Mouse (Mus musculus) liver, embryonic 14.5 days (tissue): ENCODE results near the gene Zfp944. TPM values are rescaled to one million over a fixed set of nuclear protein-coding genes. Genes with fewer than 3 reads are reported as not detected.
"Not testable (repeated sequence)": the region's sequence is repeated elsewhere in the genome, so short reads cannot be mapped to it uniquely, and the experiment has no call there.

Experiments used
- ATAC-seq: fragments of 200-750 bp; cut with Nextera tagmentation; 2 replicates; pipeline ENCODE4 v1.8.0; 2017; ENCODE audit warnings: moderate number of reproducible peaks, mild to moderate bottlenecking, moderate library complexity; ENCODE audit not compliant: insufficient read depth
- DNase-seq, 3 experiments: peaks; one replicate each; pipeline ENCODE4 v3.0.0-alpha.2; 2012 to 2013; ENCODE audit warnings: low read depth in 3 of 3, low spot score in 3 of 3
- H3K27ac ChIP-seq: fragments of 300-500 bp; sonication (generic); 2 replicates; pipeline ENCODE4 v1.5.1; 2014; ENCODE audit warnings: moderate library complexity, mild to moderate bottlenecking, control low read depth, inconsistent platforms
- H3K27me3 ChIP-seq: fragments of 300-500 bp; sonication (generic); 2 replicates; pipeline ENCODE4 v1.6.1; 2014; ENCODE audit warnings: mild to moderate bottlenecking, low read length, moderate library complexity; ENCODE audit not compliant: control insufficient read depth, insufficient read depth
- H3K36me3 ChIP-seq: fragments of 300-500 bp; sonication (generic); replicated peaks from 2 replicates; pipeline ENCODE4 v1.6.1; 2014; ENCODE audit warnings: low read depth; ENCODE audit not compliant: control insufficient read depth, insufficient read depth
- H3K4me1 ChIP-seq, 2 experiments: fragments of 200-500 bp in 1 of 2; fragments of 300-500 bp in 1 of 2; sonication (generic) in 1 of 2; replicated peaks; 2 replicates each; pipeline ENCODE4 v1.6.1; 2012 to 2014; ENCODE audit warnings: antibody characterized with exemption in 1 of 2, inconsistent platforms in 1 of 2, low read length in 1 of 2; ENCODE audit not compliant: control insufficient read depth in 2 of 2, insufficient read depth in 2 of 2
- H3K4me2 ChIP-seq: fragments of 300-500 bp; sonication (generic); 2 replicates; pipeline ENCODE4 v1.6.1; 2014; ENCODE audit warnings: low read depth, mild to moderate bottlenecking, control low read depth, moderate library complexity
- H3K4me3 ChIP-seq, 2 experiments: fragments of 200-500 bp in 1 of 2; fragments of 300-500 bp in 1 of 2; sonication (generic) in 1 of 2; 2 replicates each; pipeline ENCODE4 v1.5.1; 2012 to 2014; ENCODE audit warnings: low read depth in 2 of 2, low read length in 2 of 2, mild to moderate bottlenecking in 2 of 2, control low read depth in 1 of 2, inconsistent platforms in 1 of 2, moderate library complexity in 1 of 2; ENCODE audit not compliant: insufficient read depth in 1 of 2
- H3K9ac ChIP-seq: fragments of 300-500 bp; sonication (generic); replicated peaks from 2 replicates; pipeline ENCODE4 v1.6.1; 2014; ENCODE audit warnings: mild to moderate bottlenecking, control low read depth, moderate library complexity
- H3K9me3 ChIP-seq: fragments of 300-500 bp; sonication (generic); 2 replicates; pipeline ENCODE4 v1.6.1; 2016; ENCODE audit warnings: low read length, mixed read lengths; ENCODE audit not compliant: control insufficient read depth
- WGBS: fragments of 180-500 bp; shearing (Covaris S2); extraction: QIAGEN DNeasy Blood & Tissue Kit; methylation state at CpG from one replicate; pipeline ENCODE4 v1.1.7; 2014; ENCODE audit not compliant: insufficient replicate concordance; 5-methylcytosine and 5-hydroxymethylcytosine counted together
- polyA plus RNA-seq, 2 experiments: library from polyadenylated mRNA; depleted of rRNA in 1 of 2; stranded (reverse) in 1 of 2; unstranded in 1 of 2; fragments of >200 nt; fragmentation: Nextera tagmentation in 1 of 2; extraction: Ambion mirVana in 1 of 2; gene quantifications; 2 replicates each; pipeline versions ENCODE4 v1.2.1 to v1.2.3; 2012 to 2014

Gene Zfp944
- polyA plus RNA-seq, 2 experiments: 2.7 to 5.9 TPM

DNA sequence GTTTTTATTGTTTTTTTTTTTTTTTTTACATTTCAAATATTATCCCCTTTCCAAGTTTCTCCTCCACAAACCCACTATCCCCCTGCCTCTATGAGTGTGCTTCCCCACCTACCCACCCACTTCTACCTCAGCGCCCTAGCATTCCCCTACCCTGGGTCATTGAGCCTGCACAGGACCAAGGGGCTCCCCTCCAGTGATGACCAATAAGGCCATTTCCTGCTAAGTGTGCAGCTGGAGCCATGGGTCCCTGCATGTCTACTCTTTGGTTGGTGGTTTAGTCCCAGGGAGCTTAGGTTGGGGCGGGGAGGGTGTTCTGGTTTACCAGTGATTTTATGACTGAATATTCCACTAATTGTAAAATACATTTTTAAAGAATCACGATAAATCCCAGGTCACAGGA, 47.0 kb downstream of the Zfp944 start:
- WGBS: 2% methylated on average over 3 of the region's 3 CpGs
- H3K27ac ChIP-seq, H3K9me3 ChIP-seq, H3K27me3 ChIP-seq, H3K36me3 ChIP-seq, DNase-seq, H3K4me1 ChIP-seq: not testable (repeated sequence)
- Histone ChIP-seq H3K9ac (peak overlapping the region; percentile 80), H3K4me3 (peak overlapping the region; percentile 71 to 86), H3K4me2 (peak overlapping the region; percentile 66)
- peak; percentile 59 for ATAC-seq

Other genes starting within 250 kb of the Zfp944 start
- gene Zfp947, start 195.2 kb downstream of the Zfp944 start, polyA plus RNA-seq (2012; rRNA removed): 0.04 and 0.18 TPM in 2 replicates
- gene Zfp947, start 195.2 kb downstream of the Zfp944 start, polyA plus RNA-seq (2014; fragmentation: Nextera tagmentation; extraction: Ambion mirVana): 0.34 and 0.50 TPM in 2 replicates
- 0.19 and 0.59 TPM in 2 replicates for gene Zfp994, start 135.8 kb downstream of the Zfp944 start, polyA plus RNA-seq (2012; rRNA removed)
- gene Zfp994, start 135.8 kb downstream of the Zfp944 start, polyA plus RNA-seq (2014; fragmentation: Nextera tagmentation; extraction: Ambion mirVana): 1.1 and 1.2 TPM in 2 replicates
- 0.83 and 2.1 TPM in 2 replicates for gene CT030661.1, start 46.6 kb downstream of the Zfp944 start, polyA plus RNA-seq (2012; rRNA removed)
- 3.8 and 4.9 TPM in 2 replicates for gene CT030661.1, start 46.6 kb downstream of the Zfp944 start, polyA plus RNA-seq (2014; fragmentation: Nextera tagmentation; extraction: Ambion mirVana)
- 0.64 and 1.3 TPM in 2 replicates for gene Zfp758, start 53 bp upstream of the Zfp944 start, polyA plus RNA-seq (2012; rRNA removed)
- gene Zfp758, start 53 bp upstream of the Zfp944 start, polyA plus RNA-seq (2014; fragmentation: Nextera tagmentation; extraction: Ambion mirVana): 4.7 and 4.8 TPM in 2 replicates
- gene Zfp946, start 62.8 kb upstream of the Zfp944 start, polyA plus RNA-seq (2012; rRNA removed): 0.67 and 1.5 TPM in 2 replicates
- gene Zfp946, start 62.8 kb upstream of the Zfp944 start, polyA plus RNA-seq (2014; fragmentation: Nextera tagmentation; extraction: Ambion mirVana): 2.3 and 2.6 TPM in 2 replicates
- gene Vmn2r111, start 212.1 kb upstream of the Zfp944 start, polyA plus RNA-seq (2012; rRNA removed): not detected in 2 replicates
- gene Vmn2r111, start 212.1 kb upstream of the Zfp944 start, polyA plus RNA-seq (2014; fragmentation: Nextera tagmentation; extraction: Ambion mirVana): not detected in 2 replicates
- gene Vmn2r112, start 239.6 kb upstream of the Zfp944 start, polyA plus RNA-seq (2012; rRNA removed): not detected in 2 replicates
- gene Vmn2r112, start 239.6 kb upstream of the Zfp944 start, polyA plus RNA-seq (2014; fragmentation: Nextera tagmentation; extraction: Ambion mirVana): not detected in 2 replicates